Mouse (Mus musculus): ENCODE measurements at regions not wholly inside any gene's neighbourhood (a gene's known extent, or its start where the extent isn't known, plus 50 kb on each side); places are given as distances from the start of the nearest gene placed in this dataset.

GRCm38 (mm10) chrX:99725101-99725500 is 95.7 kb upstream of the Tmem28 start:
- TF ChIP-seq MAX (IDR thresholded peaks at IDR 0.05) (no peak), MYOD1 (IDR thresholded peaks at IDR 0.05; ENCODE audit: control insufficient read depth, insufficient read length, low read depth) (no peak), CTCF (IDR thresholded peaks at IDR 0.05; ENCODE audit: control insufficient read depth, insufficient read depth, insufficient read length) (no peak), MYOG (IDR thresholded peaks at IDR 0.05; ENCODE audit: control insufficient read depth, extremely low read depth, insufficient read length) (no peak), USF1 (IDR thresholded peaks at IDR 0.05; ENCODE audit: low read depth) (no peak)

All from C2C12 (cell line).